Mouse (Mus musculus) retina, postnatal 1 day (tissue): ENCODE data around the gene Pi4kb.
"Not testable (repeated sequence)": the region's sequence is repeated elsewhere in the genome, so short reads cannot be mapped to it uniquely, and the experiment has no call there.

Experiments
- DNase-seq: peaks from one replicate; pipeline ENCODE4 v3.0.0-alpha.2; 2012

Gene Pi4kb

DNA sequence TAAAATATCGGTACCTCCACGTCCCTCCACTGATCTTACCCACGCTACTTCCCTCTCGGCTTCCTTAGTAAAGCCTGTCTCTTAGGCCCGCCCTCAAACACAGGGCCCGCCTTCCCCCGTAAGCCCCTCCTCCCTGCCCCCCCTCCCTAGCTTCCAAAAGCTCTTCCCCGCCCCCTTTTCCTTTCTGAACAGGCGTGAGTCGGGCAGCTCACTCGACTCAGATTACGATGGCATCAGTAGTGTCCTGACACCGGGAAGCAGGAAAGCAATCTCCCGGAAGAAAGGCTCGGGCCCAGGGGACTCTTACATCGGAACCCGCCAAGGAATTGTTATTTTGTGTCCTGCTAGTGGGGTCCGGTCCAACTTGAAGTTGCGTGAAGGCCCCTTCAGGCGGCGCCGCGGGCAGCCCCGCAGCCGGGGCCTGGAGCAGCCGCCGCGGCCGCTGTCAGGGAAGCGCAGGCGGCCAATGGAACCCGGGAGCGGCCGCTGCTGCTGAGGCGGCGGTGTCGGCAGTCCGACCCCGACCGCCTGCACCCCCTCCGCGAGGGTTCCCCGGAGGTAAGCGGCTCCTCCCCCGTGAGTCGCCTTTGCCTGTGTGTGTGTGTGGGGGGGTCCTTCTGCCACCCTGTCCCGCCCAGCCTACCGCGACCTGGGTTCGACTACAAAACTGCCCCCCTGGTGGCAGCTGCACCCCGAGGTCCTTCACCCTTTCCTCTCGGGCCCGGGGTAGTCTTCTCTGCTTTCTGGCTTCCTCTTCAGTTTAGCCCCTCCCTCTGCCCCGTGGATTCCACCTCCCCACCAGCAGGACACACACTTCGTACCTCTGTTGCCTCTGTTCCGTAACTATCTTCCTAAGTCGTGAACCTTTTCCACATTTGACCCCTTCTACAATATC, at the start of gene Pi4kb:
Gene Pi4kb, plus strand, starts transcription at position 204 of the 895 bp plus-strand sequence.
- DNase-seq = peak; percentile 97

DNA sequence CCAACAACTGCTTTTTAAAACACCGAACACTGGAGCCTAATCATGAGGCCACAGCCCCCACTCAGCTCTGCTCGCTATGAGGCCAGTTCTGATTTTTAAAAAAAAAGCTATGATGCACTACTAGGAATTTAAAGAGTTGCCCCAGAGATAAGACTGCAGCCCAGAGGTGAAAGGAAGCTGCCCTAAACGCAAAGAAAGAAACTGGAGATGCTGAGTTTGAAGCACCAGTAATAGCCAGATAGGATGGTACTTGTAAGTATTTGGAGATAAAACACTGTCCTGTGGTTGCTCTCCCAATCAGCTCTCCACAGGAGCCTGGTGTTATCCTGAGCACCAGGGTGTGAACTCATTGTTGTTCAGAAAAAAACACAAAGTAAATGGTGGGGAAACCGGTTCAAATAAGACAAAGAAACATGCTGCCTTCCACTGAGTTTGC, 48.2 kb upstream of the Pi4kb start:
- not testable (repeated sequence) for DNase-seq

DNA sequence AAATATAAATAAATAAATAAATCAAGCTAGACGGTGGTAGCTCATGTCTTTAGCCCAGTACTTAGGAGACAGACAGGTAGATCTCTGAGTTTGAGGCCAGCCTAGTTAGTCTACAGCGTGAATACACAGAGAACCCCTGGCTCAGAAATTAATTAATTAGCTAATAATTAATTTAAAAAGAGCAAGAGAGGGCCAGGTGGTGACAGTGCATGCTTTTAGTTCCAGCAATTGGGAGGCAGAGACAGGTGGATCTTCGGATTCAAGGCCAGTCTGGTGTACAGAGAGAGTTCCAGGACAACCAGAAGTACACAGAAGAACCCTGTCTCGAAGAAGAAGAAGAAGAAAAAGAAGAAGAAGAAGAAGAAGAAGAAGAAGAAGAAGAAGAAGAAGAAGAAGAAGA, 45.6 kb upstream of the Pi4kb start:
- DNase-seq = not testable (repeated sequence)

DNA sequence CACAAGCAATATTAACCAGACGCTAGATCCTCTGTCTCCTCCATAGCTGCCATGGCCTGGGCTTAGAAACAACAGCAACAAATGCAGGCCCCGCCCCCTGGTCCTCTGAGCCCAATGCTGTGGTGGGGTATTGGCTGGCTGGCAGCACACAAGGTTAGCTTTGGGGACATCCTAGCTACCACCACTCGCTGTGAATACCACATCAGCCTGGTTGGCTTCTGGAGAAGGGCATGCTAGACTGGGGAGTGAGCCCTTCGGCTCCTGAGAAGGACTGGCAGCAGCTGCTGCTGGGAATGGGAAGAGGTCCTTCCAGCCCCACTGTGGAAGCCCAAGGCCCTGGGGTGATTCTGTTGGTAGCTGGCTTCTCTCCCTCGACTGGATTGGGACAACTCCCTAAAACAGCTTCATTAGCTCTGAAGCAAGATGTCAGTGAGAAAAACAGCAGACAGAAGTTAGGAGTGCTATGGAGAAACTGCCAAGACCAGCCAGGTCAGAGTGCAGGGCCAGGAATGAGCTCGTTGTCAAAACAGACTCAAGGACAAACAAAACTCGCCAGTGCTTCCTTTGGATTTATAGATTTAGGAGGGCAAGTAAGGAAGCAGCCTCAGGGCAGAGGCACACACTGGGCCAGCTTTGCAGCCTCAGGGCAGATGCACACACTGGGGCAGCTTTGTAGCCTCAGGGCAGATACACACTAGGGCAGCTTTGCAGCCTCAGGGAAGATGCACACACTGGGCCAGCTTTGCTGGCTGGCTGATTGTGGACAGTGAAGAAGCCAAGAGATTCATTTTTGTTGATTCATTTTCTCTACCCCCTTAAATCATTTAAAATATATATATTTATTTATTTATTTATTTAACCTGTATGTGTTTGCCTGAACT, 43.9 kb upstream of the Pi4kb start:
- DNase-seq = not testable (repeated sequence)

DNA sequence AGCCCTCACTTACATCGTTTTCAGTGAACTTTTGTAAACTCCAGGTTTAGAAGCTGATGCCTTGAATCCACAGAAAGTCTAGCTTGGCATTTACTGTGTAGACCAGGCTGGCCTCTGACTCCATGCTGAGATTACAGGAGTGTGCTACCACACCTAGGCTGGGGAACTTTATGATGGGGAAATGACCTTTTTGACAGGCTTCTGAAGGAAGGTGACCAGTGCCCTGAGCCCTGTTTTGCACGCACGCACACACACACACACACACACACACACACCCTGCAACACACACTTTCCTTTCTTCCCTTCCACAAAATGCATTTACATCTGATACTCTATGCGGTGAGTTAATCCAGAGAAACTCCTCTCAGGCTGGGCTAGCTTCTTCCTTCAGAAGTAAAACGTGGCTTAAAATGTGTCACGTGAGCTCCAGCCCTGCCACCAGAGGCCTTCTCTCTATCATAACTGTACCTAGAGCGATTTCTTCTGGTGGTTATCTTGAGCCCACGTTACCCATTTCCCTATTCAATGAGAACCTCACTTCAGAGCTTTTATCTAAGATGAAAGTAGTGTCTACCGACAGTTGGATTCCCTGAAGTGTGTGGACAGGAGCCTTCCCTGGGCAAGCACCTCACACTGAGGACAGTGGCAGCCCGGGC, 43.0 kb upstream of the Pi4kb start:
- DNase-seq = not testable (repeated sequence)

DNA sequence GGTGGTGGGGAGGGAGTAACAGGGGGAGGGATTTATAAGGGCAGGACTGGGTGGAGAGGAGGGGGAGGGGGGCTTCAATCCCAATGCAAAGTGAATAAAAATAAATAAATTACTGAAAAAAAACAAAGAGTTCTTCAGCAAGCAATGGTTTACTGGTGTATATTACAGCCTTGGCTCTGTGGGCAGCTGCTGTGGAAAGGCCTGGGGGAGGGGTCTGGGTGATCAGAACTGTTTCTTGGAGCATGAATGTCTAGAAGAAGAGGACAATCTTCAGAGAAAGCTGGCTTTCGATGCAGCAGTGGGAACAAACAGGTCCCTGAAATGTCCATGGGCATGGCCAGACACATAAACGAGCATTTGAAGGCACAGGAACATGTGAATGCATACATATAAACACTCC, 42.3 kb upstream of the Pi4kb start:
- DNase-seq = peak; percentile 8

DNA sequence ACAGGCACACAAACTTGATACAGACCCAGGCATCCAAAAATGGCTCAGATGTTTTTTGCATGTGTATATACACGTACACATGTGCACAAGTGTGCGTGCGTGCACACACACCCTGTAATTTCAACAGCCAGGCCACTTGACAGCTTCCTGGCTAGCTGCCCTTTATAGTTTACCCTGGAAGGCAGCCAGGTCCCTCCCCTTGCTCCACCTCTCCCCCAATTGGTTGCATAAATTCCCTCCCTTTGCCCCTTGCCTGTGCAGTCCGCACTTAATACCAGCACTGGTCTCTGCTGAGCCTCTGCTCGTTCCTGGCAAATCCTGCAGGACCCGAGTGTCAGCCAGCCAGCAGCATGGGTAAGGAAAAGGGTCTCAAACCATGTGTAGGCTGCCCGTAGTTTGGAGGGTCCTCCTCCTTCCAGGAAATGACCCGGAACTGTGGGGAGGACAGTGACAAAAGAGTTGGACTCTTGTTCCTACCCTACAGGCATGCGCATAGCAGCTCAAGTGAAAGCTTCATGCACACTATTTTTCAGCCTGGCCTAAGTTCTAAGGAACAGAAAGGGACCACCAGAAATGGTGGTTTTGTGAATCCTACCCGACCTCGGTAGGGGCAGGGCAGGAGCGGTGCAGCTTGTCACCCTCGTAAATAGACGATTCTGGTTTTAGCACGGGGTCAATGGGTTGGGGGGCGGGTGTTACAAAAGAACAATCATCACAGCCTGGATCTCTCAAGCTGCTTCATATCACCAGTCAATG, 41.5 kb upstream of the Pi4kb start, which contains the start of gene Selenbp1:
Gene Selenbp1, plus strand, starts transcription at position 248 of the 756 bp plus-strand sequence.
- DNase-seq = peak; percentile 90

DNA sequence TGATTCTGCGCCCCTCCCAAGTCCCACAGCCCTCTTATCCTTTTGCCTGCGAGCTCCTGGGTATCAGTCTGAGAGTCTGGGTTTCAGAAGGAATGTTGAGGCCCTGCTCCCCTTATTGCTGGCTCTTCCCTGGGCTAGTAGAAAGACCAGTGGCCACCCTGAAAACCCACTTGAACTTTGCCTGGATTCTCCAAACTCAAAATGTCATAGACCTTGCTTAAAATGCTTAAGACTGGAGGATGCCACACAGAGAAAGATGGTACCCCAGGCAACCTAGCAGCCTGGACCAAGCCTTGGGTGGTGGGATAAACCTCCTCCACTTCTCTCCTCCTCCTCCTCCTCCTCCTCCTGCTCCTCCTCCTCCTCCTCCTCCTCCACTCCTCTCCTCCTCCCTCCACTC, 40.9 kb upstream of the Pi4kb start:
- not testable (repeated sequence) for DNase-seq

DNA sequence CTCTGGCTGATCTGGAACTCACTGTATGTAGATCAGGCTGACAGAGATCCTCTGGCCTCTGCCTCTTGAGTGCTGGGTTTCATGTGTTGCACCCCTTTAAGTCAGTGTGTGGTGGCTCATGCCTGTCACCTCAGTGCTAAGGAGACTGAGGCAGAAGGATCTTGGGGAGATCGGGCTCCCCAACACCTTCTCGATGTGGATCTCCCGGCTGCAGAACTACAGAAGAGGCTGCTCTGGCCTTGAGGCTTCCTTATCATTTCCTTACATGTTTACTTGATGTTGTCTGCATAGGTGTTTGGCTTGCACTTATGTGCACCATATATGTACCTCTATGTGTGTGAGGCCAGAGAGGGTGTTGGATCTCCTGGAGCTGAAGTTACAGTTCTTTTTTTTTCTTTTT, 40.0 kb upstream of the Pi4kb start:
- not testable (repeated sequence) for DNase-seq

DNA sequence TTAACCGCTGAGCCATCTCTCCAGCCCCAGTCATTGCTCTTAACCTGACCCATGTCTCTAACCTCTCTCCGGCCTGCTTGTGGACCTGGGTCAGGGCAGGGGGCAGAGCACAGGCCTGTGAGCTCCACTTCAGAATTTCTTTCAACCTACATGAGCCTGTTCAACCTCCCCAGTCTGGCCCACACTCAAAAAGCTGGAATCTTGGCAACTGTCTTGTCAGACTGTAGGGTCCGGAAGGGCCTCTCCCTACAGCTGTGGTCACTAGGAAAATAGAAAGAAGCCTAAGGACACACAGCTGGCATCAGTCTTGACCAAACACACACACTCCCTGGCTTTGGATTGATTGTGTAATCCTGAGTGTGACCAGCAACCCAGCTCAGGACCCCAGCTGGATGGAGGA, 39.2 kb upstream of the Pi4kb start:
- not testable (repeated sequence) for DNase-seq

DNA sequence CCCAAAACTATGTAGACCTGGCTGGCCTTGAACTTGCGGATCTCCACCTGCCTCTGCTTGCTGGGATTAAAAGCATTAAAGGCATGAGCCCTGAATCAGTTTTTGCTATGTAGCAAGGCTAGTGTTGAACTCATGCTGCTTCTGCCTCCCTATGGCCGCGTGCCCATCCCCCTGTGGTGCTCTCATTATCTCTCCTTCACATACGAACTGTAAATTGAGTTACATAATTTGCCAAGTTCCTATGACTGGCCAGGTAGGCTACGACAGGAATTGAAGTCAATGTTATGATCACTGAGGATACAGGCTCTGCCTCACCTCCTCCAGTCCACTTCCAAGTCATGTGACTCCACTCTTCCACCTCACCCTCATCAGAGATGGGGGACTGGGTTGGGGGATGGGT, 38.4 kb upstream of the Pi4kb start:
- not testable (repeated sequence) for DNase-seq

DNA sequence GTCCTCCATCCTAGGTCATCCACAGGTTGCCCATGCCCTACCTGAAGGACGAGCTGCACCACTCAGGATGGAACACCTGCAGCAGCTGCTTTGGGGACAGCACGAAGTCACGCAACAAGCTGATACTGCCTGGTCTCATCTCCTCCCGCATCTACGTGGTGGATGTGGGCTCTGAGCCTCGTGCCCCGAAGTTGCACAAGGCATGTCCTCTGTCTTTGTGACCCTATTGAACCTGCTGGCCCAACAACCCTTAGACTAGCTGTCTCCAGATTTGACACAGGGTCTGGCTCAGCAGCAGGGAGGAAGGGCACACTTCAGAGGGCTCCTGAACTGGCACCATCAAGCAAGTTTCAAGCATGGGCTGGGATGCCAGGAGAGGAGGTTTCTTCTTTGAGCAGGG, 37.3 kb upstream of the Pi4kb start:
- DNase-seq = not testable (repeated sequence)

DNA sequence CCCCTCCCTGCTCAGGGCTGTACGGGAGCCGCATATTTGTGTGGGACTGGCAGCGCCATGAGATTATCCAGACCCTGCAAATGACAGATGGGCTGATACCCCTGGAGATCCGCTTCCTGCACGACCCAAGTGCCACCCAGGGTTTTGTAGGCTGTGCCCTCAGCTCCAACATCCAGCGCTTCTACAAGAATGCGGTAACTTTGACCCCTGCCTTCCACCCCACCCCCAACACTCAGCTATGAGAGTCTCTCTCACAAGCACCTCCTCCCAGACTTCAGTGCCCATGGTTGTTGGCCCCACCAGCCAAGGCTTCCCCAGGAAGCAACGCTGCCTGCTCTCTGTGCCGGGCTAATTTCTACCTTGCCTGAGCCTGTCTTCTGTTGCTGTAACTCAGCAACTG, 34.5 kb upstream of the Pi4kb start:
- DNase-seq = not testable (repeated sequence)

DNA sequence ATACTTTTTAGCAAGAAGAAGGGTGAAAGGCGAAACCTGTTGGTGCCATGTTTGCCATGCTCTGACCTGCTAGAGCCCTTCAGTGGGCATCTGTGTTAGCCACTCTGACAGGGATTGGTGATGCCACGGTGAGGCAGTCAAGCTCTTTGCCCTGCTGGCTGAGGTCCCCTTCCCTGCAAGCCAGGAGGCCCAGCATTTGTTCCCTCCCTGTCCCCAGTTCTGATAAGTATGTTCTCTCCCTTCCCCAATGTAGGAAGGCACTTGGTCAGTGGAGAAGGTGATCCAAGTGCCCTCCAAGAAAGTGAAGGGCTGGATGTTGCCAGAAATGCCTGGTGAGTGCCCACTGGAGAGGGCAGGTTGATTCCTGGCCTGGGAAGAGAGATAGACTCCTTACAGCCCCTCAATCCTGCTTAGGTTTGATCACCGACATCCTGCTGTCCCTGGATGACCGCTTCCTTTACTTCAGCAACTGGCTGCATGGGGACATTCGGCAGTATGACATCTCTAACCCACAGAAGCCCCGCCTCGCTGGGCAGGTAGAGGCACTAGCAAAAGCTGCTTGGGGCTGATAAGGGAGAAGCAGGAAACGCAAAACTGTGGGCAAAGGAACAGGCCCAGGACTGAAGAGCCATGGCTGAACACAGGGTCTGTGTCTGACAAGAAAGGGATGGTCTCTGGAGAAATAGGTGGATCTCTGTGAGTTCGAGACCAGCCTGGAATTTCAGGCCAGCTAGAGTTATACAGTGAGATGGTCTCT, 32.1 kb upstream of the Pi4kb start:
- DNase-seq = not testable (repeated sequence)

DNA sequence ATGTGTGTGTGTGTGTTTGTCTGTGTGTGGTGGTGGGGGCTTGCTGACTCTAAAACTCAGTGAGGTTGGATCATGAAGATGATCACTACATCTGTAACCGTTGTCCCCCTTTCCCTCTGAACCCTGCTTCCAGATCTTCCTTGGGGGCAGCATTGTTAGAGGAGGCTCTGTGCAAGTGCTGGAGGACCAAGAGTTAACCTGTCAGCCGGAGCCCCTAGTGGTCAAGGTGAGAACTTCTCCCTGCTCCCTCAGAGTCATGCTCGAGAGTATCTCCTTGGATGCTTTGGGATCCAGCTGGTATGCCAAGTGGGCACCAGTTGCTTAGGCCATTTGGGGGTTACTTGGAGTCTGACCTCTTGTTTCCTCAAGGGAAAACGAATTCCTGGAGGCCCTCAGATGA, 30.8 kb upstream of the Pi4kb start:
- DNase-seq = peak; percentile 26

DNA sequence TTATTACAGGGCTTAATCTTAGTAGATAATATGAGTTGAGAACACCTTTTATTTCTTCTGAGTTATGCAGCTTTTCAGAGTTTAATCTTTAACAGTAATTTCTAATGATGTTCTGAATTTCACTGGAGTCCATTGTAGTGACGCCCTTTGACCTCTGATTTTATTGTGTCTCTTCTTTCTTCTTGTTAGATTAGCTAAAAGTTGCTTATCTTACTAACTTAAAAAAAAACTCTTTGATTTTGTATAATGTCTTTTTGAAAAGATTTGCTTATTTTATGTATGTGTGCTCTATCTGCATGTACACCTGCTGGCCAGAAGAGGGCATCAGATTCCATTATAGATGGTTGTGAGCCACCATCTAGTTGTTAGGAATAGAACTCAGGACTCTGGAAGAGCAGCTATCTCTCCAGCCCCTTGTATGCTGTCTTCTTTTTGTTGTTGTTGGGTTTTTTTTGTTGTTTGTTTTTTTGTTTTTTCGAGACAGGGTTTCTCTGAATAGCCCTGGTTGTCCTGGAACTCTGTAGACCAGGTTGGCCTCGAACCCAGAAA, 26.4 kb upstream of the Pi4kb start:
- DNase-seq = no peak

DNA sequence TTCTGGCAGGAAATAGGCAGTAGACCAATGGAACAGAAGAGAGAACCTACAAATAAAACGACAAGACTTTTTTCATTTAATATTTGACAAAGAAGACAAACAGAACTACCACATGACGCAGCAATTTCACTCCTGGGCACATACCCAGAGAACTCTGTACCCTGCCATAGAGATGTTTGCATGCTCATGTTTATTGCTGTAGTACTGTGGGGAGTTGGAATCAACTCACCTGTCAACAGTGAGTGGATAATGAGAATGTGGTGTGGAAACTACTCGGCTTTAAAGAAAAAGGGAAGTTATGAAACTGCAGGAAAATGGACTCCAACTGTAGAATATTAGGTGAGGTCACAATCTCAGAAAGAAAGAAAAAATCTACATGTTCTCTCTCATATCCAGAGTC, 24.9 kb upstream of the Pi4kb start:
- no peak for DNase-seq

DNA sequence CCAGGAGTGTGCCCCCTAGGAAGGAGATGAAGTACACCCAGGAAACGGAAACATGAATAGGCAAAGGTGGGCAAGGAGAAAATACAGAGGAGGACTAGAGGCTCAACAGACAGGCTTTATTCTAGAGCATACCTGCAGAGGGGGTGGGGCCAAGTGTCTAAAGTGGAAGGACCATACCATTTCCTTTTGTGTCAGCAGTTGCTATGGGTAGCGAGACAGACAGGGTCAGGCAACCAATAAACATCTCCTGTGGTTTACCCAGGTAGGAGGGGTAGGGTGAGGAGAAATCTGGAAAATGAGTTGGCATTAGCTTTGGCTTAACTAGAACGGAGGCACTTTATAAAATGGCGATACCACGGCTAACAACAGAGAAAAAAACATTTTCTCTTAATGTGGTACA, 21.7 kb upstream of the Pi4kb start:
- no peak for DNase-seq

DNA sequence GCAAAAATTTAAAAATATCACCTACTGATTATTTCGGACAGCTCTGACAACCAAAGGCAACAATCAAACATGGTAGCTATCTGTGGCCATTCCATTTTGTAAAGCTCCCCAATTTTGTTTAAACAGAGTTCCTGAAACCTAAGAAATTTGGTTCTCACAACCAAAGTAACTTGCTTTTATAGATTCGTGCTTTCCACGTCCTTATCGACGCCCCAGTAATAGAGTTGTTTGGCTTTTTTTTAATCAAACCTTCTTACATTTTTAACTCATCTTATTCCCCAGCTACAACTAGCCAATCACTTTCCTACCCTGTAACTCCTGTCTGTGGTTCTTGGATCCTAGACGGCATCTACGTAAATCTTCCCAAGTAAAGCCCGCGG, 21.2 kb upstream of the Pi4kb start:
- DNase-seq = no peak

DNA sequence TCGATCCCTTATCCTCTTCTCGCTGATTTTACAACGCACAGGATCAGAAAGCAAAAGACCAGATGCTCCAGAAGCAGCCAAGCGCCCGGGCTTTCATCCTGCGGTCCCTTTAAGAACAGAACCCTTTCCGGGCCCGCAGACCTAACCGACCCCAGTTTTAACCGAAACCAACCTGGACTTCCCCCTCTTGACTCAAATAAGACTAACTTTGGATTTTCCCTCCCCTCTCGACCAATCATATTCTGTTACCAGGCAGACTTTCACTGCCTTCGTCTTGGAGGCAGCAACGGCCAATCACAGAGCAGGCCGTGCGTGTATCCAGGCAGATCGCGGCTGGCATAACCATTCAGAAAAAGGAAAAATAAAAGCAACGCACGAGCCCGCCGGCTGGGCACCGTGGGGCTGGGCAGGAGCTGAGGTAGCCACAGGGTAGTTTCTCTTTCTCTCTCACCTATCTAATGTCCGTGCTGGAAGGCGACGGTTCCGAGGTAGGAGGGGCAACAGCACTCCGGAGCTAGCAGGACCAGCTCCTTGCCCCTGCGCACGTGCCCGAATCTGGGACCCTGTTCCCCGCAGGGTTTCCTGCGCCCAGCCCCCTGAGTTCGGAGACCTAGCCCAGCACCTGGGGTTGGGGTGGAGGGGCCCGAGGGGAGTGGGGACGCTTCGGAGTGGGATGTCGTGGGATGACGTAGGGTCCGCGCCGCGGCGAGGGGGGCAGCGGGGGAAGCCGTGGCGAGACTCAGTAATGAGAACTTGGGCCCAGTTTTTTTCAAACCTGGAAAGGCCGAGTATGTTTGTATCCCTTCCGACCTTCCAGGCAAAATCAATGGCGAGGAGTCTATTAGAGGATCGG, 20.5 kb upstream of the Pi4kb start, which contains the start of gene Rfx5:
Gene Rfx5, plus strand, starts transcription at position 312 of the 853 bp plus-strand sequence.
- DNase-seq = peak; percentile 96
